Mouse (Mus musculus): ENCODE results near the gene Slc16a2.

DNA sequence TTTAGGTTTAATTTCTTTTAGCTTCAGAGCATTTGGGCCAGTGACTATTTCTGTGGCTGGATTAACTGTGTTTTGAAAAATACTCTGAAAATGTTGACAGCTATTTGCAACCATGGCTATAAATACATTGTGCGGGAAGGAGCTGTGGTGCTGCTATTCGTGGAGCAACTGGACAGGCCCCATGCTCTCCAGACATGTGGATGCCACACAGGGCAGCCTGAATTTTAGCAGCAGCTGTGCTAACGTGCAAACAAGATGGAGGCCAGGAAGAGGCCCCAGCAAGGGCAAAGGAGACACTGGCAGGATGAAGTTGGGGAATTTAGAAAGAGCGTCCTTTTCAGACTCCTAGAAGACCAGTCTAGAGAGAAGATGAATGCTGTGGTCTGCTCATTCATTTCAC lies 15.4 kb downstream of the Slc16a2 start:
- TF ChIP-seq CTCF (IDR thresholded peaks at IDR 0.05; ENCODE audit: borderline replicate concordance, control insufficient read depth, extremely low read depth, insufficient read depth, low read length, poor library complexity) (no peak), POLR2A (IDR thresholded peaks at IDR 0.05; ENCODE audit: control insufficient read depth, extremely low read depth, insufficient read depth, low read length, poor library complexity) (no peak)
